Mouse (Mus musculus) kidney, postnatal 0 days (tissue): ENCODE measurements around the gene Prdx2. TPM values are rescaled to one million over a fixed set of nuclear protein-coding genes. Genes with fewer than 3 reads are reported as not detected.
A peak's percentile ranks its signal among the peaks of the same experiment; 100 is the strongest.

Experiments
- ATAC-seq: fragments of 200-750 bp; cut with Nextera tagmentation; replicated peaks from 2 replicates; pipeline ENCODE4 v1.8.0; 2017; ENCODE audit warnings: low read depth, moderate number of reproducible peaks, moderate TSS enrichment, moderate library complexity; ENCODE audit not compliant: low FRiP score
- DNase-seq: peaks from one replicate; pipeline ENCODE4 v3.0.0-alpha.2; 2016; ENCODE audit warnings: low spot score
- H3K27ac ChIP-seq: fragments of 300-500 bp; sonication (generic); 2 replicates; pipeline ENCODE4 v1.5.1; 2014; ENCODE audit warnings: mild to moderate bottlenecking
- H3K27me3 ChIP-seq: fragments of 300-500 bp; sonication (generic); 2 replicates; pipeline ENCODE4 v1.6.1; 2014; ENCODE audit warnings: low read length, mixed read lengths; ENCODE audit not compliant: insufficient read depth
- H3K36me3 ChIP-seq: fragments of 300-500 bp; sonication (generic); 2 replicates; pipeline ENCODE4 v1.6.1; 2014; ENCODE audit warnings: low read length, mixed read lengths; ENCODE audit not compliant: insufficient read depth
- H3K4me1 ChIP-seq: fragments of 300-500 bp; sonication (generic); replicated peaks from 2 replicates; pipeline ENCODE4 v1.6.1; 2014; ENCODE audit warnings: antibody characterized with exemption, low read length, mixed read lengths; ENCODE audit not compliant: insufficient read depth
- H3K4me2 ChIP-seq: fragments of 300-500 bp; sonication (generic); 2 replicates; pipeline ENCODE4 v1.6.1; 2014; ENCODE audit warnings: mild to moderate bottlenecking, low read length, moderate library complexity, mixed read lengths
- H3K4me3 ChIP-seq: fragments of 300-500 bp; sonication (generic); replicated peaks from 2 replicates; pipeline ENCODE4 v1.5.1; 2014; ENCODE audit warnings: low read depth, low read length
- H3K9ac ChIP-seq: fragments of 300-500 bp; sonication (generic); 2 replicates; pipeline ENCODE4 v1.6.1; 2014; ENCODE audit warnings: low read depth, low read length
- H3K9me3 ChIP-seq: fragments of 300-500 bp; sonication (generic); replicated peaks from 2 replicates; pipeline ENCODE4 v1.6.1; 2016; ENCODE audit warnings: low read length, inconsistent platforms, mixed read lengths
- CTCF ChIP-seq: IDR thresholded peaks from 2 replicates; pipeline ENCODE4 v1.5.1; 2016; ENCODE audit warnings: antibody characterized with exemption, low read depth, mild to moderate bottlenecking, moderate library complexity
- WGBS: fragments of 180-500 bp; shearing (Covaris S2); extraction: QIAGEN DNeasy Blood & Tissue Kit; methylation state at CpG from one replicate; pipeline ENCODE4 v1.1.7; 2014; 5-methylcytosine and 5-hydroxymethylcytosine counted together
- polyA plus RNA-seq: library from polyadenylated mRNA; unstranded; fragments of >200 nt; fragmentation: Nextera tagmentation; extraction: Ambion mirVana; gene quantifications from 2 replicates; pipeline ENCODE4 v1.2.1, GENCODE M21; 2015

Prdx2 gene
- polyA plus RNA-seq, 1 experiment from 2014 or later, result 729 TPM

DNA sequence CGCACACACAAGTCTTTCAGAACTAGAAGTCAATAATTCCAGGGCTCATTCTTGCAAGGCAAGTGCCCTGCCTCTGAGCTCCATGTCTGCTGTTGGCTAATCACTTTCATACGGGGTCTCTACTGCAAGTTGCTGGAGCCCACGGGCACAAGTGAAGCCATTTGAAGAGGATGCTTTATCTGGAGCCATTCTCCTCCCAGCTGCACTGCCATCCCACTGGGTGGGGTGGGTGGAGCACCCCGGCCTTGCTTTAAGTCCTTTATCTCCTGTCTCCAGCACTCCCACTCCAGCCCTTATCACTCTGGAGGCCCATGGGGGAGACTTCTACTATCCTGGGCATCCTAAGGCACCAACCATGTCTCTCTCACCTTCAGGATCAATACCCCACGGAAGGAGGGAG lies 1.5 kb downstream of the Prdx2 start:
- no peaks in the 10 kb centered on the region for H3K27me3 ChIP-seq

DNA sequence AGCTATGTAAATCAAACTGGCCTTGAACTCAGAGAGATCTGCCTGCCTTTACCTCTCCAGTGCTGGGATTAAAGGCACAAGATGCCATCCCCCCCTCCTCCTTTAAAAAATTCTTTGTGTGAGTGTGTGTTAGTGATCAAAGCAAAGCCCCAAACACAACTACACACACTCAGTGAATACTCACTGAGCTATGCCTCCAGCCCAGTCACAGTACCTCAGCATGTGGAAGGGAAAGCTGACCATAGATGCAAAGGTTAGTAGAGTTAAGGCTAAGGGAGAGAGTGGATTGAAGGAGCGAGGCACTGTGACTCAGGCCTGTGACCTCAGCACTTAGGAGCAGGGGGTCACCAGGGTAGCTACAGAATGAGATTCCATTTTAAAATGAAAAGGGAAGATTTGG lies 3.7 kb downstream of the Prdx2 start:
- Histone ChIP-seq H3K4me3 (no peak overlapping the region), H3K27me3 (no peaks in the 10 kb centered on the region), H3K36me3 (peaks cover 21% of the 10 kb centered on the region), H3K9ac (no peak overlapping the region), H3K4me1 (peaks cover 15% of the 10 kb centered on the region), H3K4me2 (no peak overlapping the region), H3K9me3 (no peaks in the 10 kb centered on the region), H3K27ac (no peak overlapping the region)
- 87% methylated on average over 1 of the region's 1 CpGs for WGBS
- DNase-seq, result no peak
- TF ChIP-seq CTCF, result no peak
- no peak for ATAC-seq

More for the DNA sequence above, 1.5 kb downstream of the Prdx2 start:
- Histone ChIP-seq H3K4me3 (peak overlapping the region; percentile 66; the same call in 1 of the 2 replicates), H3K9me3 (no peaks in the 10 kb centered on the region), H3K9ac (peak overlapping the region; percentile 85; the same call in 1 of the 2 replicates), H3K27ac (no peak overlapping the region), H3K36me3 (peaks cover 21% of the 10 kb centered on the region), H3K4me1 (peaks cover 24% of the 10 kb centered on the region), H3K4me2 (peak overlapping the region; percentile 81)
- ATAC-seq (no peak), DNase-seq (no peak)
- whole genome bisulfite sequencing, result 72% methylated on average over 5 of the region's 5 CpGs
- no peak for TF ChIP-seq CTCF

DNA sequence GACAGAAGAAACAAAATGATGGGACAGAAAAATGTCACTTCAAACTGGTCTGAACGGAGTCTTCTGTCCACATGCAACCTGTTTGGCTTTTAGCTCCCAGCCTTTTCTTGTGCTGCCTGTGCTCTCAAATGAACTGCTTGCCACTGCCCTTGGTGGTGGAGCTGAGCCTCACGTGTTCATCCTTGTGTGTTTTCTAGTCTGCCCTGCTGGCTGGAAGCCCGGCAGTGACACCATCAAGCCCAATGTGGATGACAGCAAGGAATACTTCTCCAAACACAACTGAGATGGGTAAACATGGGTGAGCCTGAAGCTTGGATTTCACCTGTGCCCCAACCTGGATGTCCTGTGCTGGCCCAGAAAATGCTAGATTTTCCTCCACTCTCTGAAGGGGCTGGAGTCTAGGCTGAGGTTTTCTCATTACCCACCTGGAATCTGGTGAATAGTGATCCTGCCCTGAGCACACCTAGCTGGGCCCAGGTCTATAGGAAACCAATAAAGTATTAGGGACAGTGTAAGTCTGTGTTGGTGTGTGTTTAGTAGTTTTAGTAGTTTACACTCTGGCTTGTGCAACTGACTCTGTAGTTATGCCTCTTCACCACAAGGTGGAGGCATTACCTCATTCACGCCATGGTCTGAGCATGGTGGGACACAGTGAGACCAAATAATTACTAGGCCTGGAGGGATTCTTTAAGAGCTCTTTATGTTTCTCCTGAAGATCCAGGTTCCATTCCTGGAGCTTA lies 4.6 kb downstream of the Prdx2 start:
- H3K27ac ChIP-seq, result no peak overlapping the region
- 61% methylated on average over 4 of the region's 4 CpGs for WGBS

DNA sequence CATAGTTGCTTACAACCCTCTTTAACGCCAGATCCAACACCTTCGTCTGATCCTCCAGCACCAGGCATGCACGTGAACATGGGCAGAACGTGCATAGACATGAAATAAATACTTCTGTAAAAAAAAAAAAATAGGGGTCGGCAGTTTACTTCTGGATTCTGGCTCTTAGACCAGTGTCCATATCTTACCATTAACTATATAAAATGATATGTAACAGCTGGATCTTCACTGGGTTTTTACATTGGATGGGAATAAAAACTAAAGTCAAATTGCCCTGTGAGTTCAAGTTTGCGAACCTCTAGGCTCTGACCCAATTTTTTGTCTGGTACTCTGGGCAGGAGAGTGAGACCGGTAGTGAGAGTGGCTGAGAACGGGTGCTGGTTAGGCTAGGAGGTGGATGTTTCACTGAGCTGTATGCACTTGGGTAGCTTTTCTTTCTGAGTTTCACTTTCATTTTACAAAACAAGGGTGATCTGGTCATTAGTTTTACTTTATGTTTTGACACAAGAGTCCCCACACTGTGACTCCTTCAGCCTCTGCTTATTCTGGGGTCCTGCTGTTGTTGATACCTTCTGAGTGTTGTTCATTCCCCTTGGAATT lies 5.3 kb downstream of the Prdx2 start:
- no peak overlapping the region for H3K4me2 ChIP-seq
- TF ChIP-seq CTCF, result no peak
- no peaks in the 10 kb centered on the region for H3K27me3 ChIP-seq
- WGBS, result 79% methylated on average over 8 of the region's 8 CpGs
- no peak overlapping the region for H3K9ac ChIP-seq
- ATAC-seq (no peak), DNase-seq (no peak)
- peaks cover 20% of the 10 kb centered on the region for H3K4me1 ChIP-seq
- no peak overlapping the region for H3K27ac ChIP-seq
- peaks cover 21% of the 10 kb centered on the region for H3K36me3 ChIP-seq
- H3K4me3 ChIP-seq, result no peak overlapping the region
- H3K9me3 ChIP-seq, result no peaks in the 10 kb centered on the region

More for the DNA sequence above, 4.6 kb downstream of the Prdx2 start:
- Histone ChIP-seq H3K36me3 (peaks cover 21% of the 10 kb centered on the region), H3K27me3 (no peaks in the 10 kb centered on the region), H3K4me3 (no peak overlapping the region), H3K9me3 (no peaks in the 10 kb centered on the region), H3K9ac (no peak overlapping the region), H3K4me2 (no peak overlapping the region), H3K4me1 (peaks cover 13% of the 10 kb centered on the region)
- peak; percentile 93 for DNase-seq
- TF ChIP-seq CTCF, result peak; percentile 93
- no peak for ATAC-seq

DNA sequence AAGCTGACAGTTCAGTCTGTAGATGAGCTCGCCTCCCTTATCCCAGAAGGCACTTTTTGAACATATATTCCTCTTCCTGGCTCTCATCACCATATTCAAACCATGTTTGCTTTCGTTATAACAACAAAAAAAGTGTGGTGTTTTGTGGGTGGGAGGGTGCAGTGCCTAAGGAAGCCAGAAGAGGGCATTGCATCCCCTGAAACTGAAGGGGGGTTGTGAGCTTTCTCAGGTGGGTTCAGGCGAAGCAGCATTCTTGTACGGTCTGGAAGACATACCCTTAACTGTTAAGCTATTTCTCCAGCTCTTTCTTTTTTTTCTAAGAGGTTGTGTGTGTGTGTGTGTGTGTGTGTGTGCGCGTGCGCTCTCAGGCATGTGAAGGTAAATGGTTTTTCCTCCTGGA lies 6.0 kb downstream of the Prdx2 start:
- ATAC-seq (no peak), DNase-seq (peak; percentile 80)
- TF ChIP-seq CTCF, result peak; percentile 96
- WGBS, result 36% methylated on average over 7 of the region's 7 CpGs
- peak overlapping the region; percentile 96; the same call in 1 of the 2 replicates for H3K27ac ChIP-seq
- H3K9ac ChIP-seq, result no peak overlapping the region
- peaks cover 20% of the 10 kb centered on the region for H3K4me1 ChIP-seq
- H3K27me3 ChIP-seq, result no peaks in the 10 kb centered on the region
- H3K36me3 ChIP-seq, result peaks cover 21% of the 10 kb centered on the region
- peak overlapping the region; percentile 98 for H3K4me2 ChIP-seq
- no peaks in the 10 kb centered on the region for H3K9me3 ChIP-seq
- peak overlapping the region; percentile 69; the same call in 1 of the 2 replicates for H3K4me3 ChIP-seq

DNA sequence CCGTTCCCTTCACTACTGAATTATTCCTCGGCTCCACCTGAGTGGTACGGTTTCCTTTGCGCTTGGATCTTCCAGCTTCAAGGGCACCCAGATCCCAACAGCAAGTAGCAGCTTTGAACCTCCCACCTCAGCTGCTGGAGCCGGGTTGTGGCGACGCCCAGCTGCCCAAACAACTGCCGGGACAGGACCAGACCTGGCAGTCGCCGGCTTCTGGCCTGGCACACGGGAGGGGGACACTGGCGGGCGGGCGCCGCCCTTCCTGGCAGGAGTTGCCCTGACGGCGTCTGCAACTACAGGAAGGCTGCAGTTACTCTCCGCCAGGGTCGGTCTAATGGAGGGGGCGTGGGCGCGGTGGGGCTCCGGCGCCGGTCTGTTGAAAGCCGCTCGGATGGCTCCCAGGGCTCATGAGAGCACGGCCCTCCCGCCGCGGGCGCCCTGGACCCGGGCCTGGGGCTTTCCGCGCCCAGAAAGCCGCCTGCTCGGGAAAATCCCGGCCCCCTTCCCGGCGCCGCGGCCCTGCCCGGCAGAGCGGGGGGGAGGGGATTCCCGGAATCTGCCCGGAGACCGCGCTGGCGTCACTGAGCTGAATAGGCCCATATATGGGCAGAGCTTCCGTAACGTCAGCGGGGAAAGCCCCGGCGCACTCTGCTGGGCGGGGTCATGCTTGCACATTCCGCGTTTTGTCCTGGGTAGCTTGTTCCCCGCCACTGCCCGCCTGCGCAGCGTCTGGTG lies 6.8 kb downstream of the Prdx2 start:
- ATAC-seq (peak; percentile 67), DNase-seq (peak; percentile 96)
- Histone ChIP-seq H3K4me3 (peak overlapping the region; percentile 69), H3K4me1 (peaks cover 22% of the 10 kb centered on the region), H3K36me3 (peaks cover 16% of the 10 kb centered on the region), H3K4me2 (peak overlapping the region; percentile 98), H3K27ac (peak overlapping the region; percentile 96), H3K9me3 (no peaks in the 10 kb centered on the region), H3K27me3 (no peaks in the 10 kb centered on the region), H3K9ac (peak overlapping the region; percentile 86)
- whole genome bisulfite sequencing, result under 1% methylated on average over 61 of the region's 61 CpGs
- no peak for TF ChIP-seq CTCF
